Mouse (Mus musculus) granulocyte monocyte progenitor cell, adult 5-6 weeks (primary cell): ENCODE data around the gene BC017158. TPM values are rescaled to one million over a fixed set of nuclear protein-coding genes. Genes with fewer than 3 reads are reported as not detected.
"Not testable (repeated sequence)": the region's sequence is repeated elsewhere in the genome, so short reads cannot be mapped to it uniquely, and the experiment has no call there.

Source experiments
- ATAC-seq: replicated peaks from 2 replicates; pipeline ENCODE4 v1.8.0; 2016; ENCODE audit warnings: mild to moderate bottlenecking, moderate TSS enrichment, inconsistent platforms; ENCODE audit not compliant: poor library complexity, severe bottlenecking
- total RNA-seq, 2 experiments: library from RNA; stranded (forward) in 1 of 2; stranded (reverse) in 1 of 2; fragments of 200-712, 200-1000 nt in 1 of 2; fragments of >200 nt in 1 of 2; fragmentation: Nextera tagmentation in 1 of 2; gene quantifications; 2 replicates each; pipeline ENCODE4 v1.2.3; 2014 to 2017

Gene BC017158
- total RNA-seq (2014; fragmentation: Nextera tagmentation) (37.7 and 45.6 TPM in 2 replicates), total RNA-seq (2017) (18.4 and 24.8 TPM in 2 replicates)

- peak; percentile 73 for ATAC-seq
Observed at GRCm38 (mm10) chr7:128297617-128298480, at the start of gene BC017158. BC017158 (minus strand) TSS chr7:128298170.

- ATAC-seq: no peak
Observed at GRCm38 (mm10) chr7:128346991-128347390, 49.0 kb upstream of the BC017158 start.

- no peak for ATAC-seq
Observed at GRCm38 (mm10) chr7:128346522-128346921, 48.6 kb upstream of the BC017158 start.

- ATAC-seq: no peak
Observed at GRCm38 (mm10) chr7:128345691-128346090, 47.7 kb upstream of the BC017158 start.

GRCm38 (mm10) chr7:128344928-128345653 is 47.1 kb upstream of the BC017158 start:
- peak; percentile 84 for ATAC-seq

- peak; percentile 95 for ATAC-seq
Observed at GRCm38 (mm10) chr7:128344488-128344887, 46.5 kb upstream of the BC017158 start.

GRCm38 (mm10) chr7:128342691-128343090 is 44.7 kb upstream of the BC017158 start:
- ATAC-seq: not testable (repeated sequence)

GRCm38 (mm10) chr7:128340321-128340720 is 42.4 kb upstream of the BC017158 start:
- not testable (repeated sequence) for ATAC-seq

GRCm38 (mm10) chr7:128332896-128333295 is 34.9 kb upstream of the BC017158 start:
- ATAC-seq: peak; percentile 100

- ATAC-seq: no peak
Observed at GRCm38 (mm10) chr7:128330981-128331380, 33.0 kb upstream of the BC017158 start.

- ATAC-seq: no peak
Observed at GRCm38 (mm10) chr7:128324977-128325376, 27.0 kb upstream of the BC017158 start.

GRCm38 (mm10) chr7:128321260-128321659 is 23.3 kb upstream of the BC017158 start:
- ATAC-seq: peak; percentile 65

- ATAC-seq: peak; percentile 33; the same call in 1 of the 2 replicates
Observed at GRCm38 (mm10) chr7:128320219-128320816, 22.3 kb upstream of the BC017158 start.

- no peak for ATAC-seq
Observed at GRCm38 (mm10) chr7:128319140-128319539, 21.2 kb upstream of the BC017158 start.

- ATAC-seq: no peak
Observed at GRCm38 (mm10) chr7:128317011-128317410, 19.0 kb upstream of the BC017158 start.

GRCm38 (mm10) chr7:128314491-128314890 is 16.5 kb upstream of the BC017158 start:
- ATAC-seq: no peak

- no peak for ATAC-seq
Observed at GRCm38 (mm10) chr7:128313601-128314000, 15.6 kb upstream of the BC017158 start.

- ATAC-seq: peak; percentile 74
Observed at GRCm38 (mm10) chr7:128312375-128313059, 14.5 kb upstream of the BC017158 start.

GRCm38 (mm10) chr7:128311811-128312210 is 13.8 kb upstream of the BC017158 start:
- no peak for ATAC-seq

GRCm38 (mm10) chr7:128311263-128311662 is 13.3 kb upstream of the BC017158 start:
- ATAC-seq: no peak
